Mouse (Mus musculus) heart, adult 2 months (tissue): ENCODE data around the gene Lst1.

Experiments
- CTCF ChIP-seq: fragments of 200-600 bp; IDR thresholded peaks from 2 replicates; pipeline ENCODE4 v1.8.1; 2022; ENCODE audit warnings: antibody characterized with exemption, mild to moderate bottlenecking, moderate library complexity
- POLR2A ChIP-seq: fragments of 200-500 bp; IDR thresholded peaks from 2 replicates; pipeline ENCODE4 v1.6.1; 2011; ENCODE audit warnings: mild to moderate bottlenecking, low read depth, low read length, control low read depth; ENCODE audit not compliant: insufficient read depth

- TF ChIP-seq POLR2A = no peak
- no peak for TF ChIP-seq CTCF
These were observed 48.8 kb upstream of the Lst1 start for GRCm38 (mm10) chr17:35236996-35237395.
